Mouse (Mus musculus) forebrain, embryonic 12.5 days (tissue): ENCODE measurements around the gene Cd300lf. TPM values are rescaled to one million over a fixed set of nuclear protein-coding genes. Genes with fewer than 3 reads are reported as not detected.

Experiments
- ATAC-seq: fragments of 200-750 bp; cut with Nextera tagmentation; 2 replicates; pipeline ENCODE4 v1.8.0; 2017; ENCODE audit warnings: moderate TSS enrichment; ENCODE audit not compliant: low FRiP score
- H3K27ac ChIP-seq: fragments of 300-500 bp; sonication (generic); 2 replicates; pipeline ENCODE4 v1.5.1; 2016; ENCODE audit warnings: mild to moderate bottlenecking
- H3K27me3 ChIP-seq: fragments of 300-500 bp; sonication (generic); 2 replicates; pipeline ENCODE4 v1.6.1; 2016; ENCODE audit warnings: mild to moderate bottlenecking
- H3K36me3 ChIP-seq: fragments of 300-500 bp; sonication (generic); replicated peaks from 2 replicates; pipeline ENCODE4 v1.6.1; 2016; ENCODE audit warnings: mild to moderate bottlenecking
- H3K4me1 ChIP-seq: fragments of 300-500 bp; sonication (generic); 2 replicates; pipeline ENCODE4 v1.6.1; 2016
- H3K4me2 ChIP-seq: fragments of 300-500 bp; sonication (generic); 2 replicates; pipeline ENCODE4 v1.6.1; 2016; ENCODE audit warnings: mild to moderate bottlenecking, moderate library complexity
- H3K4me3 ChIP-seq: fragments of 300-500 bp; sonication (generic); replicated peaks from 2 replicates; pipeline ENCODE4 v1.5.1; 2016; ENCODE audit warnings: mild to moderate bottlenecking
- H3K9ac ChIP-seq: fragments of 300-500 bp; sonication (generic); 2 replicates; pipeline ENCODE4 v1.6.1; 2016; ENCODE audit warnings: mild to moderate bottlenecking
- H3K9me3 ChIP-seq: fragments of 300-500 bp; sonication (generic); 2 replicates; pipeline ENCODE4 v1.6.1; 2016
- WGBS: fragments of 180-500 bp; shearing (Covaris S2); methylation state at CpG from one replicate; pipeline ENCODE4 v1.1.7; 2016; 5-methylcytosine and 5-hydroxymethylcytosine counted together
- polyA plus RNA-seq: library from polyadenylated mRNA; unstranded; fragments of >200 nt; fragmentation: Nextera tagmentation; extraction: Ambion mirVana; gene quantifications from 2 replicates; pipeline ENCODE4 v1.2.1, GENCODE M21; 2016

Gene Cd300lf
- polyA plus RNA-seq, 1 experiment from 2014 or later = 0.19 TPM

DNA sequence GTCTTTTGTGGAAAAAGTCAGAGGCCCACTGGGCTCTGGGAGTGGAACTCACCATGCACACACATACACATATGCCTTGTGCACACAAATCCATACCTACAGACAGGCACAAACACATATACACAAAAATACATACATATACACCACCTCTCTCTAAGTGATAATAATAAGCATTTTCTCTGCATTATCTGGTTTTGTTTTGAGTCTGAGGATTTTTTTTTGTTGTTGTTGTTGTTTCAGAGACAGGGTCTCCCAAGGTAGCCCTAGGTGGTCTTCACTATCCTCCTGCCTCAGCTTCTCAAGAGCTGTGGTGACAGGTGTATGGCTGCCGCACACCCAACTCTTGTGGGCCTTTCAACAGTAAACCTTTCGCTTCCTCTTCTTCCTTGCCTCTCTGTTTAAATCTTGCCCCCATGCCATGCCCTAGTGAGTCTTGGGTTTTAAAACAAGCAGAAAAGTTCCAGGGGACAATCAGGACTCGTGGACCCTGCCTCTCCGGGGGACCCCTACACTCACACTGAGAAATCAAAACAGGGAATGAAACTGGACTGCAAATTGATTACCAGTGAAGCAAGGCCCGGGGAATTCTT lies 33.7 kb downstream of the Cd300lf start:
- 84% methylated on average over 5 of the region's 5 CpGs for WGBS
- Histone ChIP-seq H3K9me3 (no peaks in the 10 kb centered on the region), H3K4me3 (no peak overlapping the region), H3K27ac (no peak overlapping the region), H3K4me1 (no peaks in the 10 kb centered on the region), H3K4me2 (no peak overlapping the region), H3K27me3 (no peaks in the 10 kb centered on the region), H3K36me3 (no peaks in the 10 kb centered on the region), H3K9ac (no peak overlapping the region)
- no peak for ATAC-seq

- Histone ChIP-seq H3K27me3 (no peaks in the 10 kb centered on the region), H3K36me3 (no peaks in the 10 kb centered on the region), H3K9ac (no peak overlapping the region), H3K9me3 (no peaks in the 10 kb centered on the region), H3K4me1 (no peaks in the 10 kb centered on the region), H3K4me3 (no peak overlapping the region), H3K27ac (no peak overlapping the region), H3K4me2 (no peak overlapping the region)
- 74% methylated on average over 16 of the region's 16 CpGs for WGBS
- ATAC-seq = no peak
Measured at GRCm38 (mm10) chr11:115099241-115099840, 34.5 kb downstream of the Cd300lf start.

DNA sequence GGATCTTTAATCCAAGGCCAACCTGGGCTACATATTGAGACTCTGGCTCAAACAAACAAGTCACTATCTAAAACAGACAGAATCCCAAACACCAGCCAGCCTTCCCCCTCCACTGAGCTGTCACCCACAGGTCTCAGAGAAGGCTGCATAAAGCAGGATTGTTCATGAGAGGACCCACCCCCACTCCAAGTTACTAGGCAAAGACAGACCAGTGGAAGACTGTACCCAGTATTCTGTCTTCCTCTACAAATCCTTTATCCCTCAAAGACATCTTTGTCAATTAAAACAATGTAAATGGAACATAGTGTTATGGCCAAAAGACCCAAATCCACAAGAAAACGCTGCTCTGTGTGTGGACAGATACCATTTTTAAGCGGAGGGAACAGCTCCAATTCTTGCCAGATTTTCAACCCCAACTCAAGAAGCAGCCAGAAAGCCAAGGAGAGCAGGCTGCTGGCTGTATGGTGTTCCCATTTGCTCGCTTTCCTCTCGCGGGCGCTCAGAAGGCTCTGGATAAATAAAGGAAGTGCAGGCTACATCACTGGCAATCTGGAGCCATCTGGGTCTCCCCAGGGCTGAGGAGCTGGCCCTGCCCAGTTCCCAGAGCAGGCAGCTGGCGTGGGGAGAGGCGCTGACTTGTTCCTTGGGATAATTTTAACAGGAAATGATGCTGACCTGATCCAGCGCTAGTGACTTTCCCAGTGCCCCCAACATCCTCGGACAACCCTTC lies 35.4 kb downstream of the Cd300lf start:
- WGBS = 70% methylated on average over 10 of the region's 10 CpGs
- no peaks in the 10 kb centered on the region for H3K36me3 ChIP-seq

DNA sequence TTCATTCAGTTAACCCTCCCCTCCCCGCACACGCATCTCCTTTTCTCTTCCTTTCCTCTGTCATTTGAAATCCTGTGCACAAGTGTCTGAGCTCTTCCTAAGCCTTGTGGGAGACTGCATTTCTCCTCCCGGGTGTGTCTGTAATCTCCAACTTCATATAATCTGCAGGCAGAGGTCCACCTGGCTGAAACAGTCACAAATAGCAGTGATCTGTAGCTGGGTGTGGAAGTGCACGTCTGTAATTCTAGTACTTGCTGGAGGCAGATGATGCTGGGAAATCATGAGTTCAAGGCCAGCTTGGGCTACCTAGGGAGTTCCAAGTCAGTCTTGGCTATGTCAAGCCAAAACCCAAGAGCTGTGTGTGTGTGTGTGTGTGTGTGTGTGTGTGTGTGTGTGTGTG lies 41.7 kb downstream of the Cd300lf start:
- H3K4me1 ChIP-seq = peaks cover 12% of the 10 kb centered on the region
- no peak for ATAC-seq
- peaks cover 32% of the 10 kb centered on the region for H3K27me3 ChIP-seq
- H3K4me2 ChIP-seq = peak overlapping the region; percentile 55
- H3K27ac ChIP-seq = no peak overlapping the region
- H3K36me3 ChIP-seq = no peaks in the 10 kb centered on the region
- 14% methylated on average over 4 of the region's 4 CpGs for WGBS
- no peak overlapping the region for H3K9ac ChIP-seq
- peak overlapping the region; percentile 30; the same call in 1 of the 2 replicates for H3K4me3 ChIP-seq
- peaks cover 5% of the 10 kb centered on the region; the same call in 1 of the 2 replicates for H3K9me3 ChIP-seq

More for the DNA sequence above, 35.4 kb downstream of the Cd300lf start:
- no peak for ATAC-seq
- Histone ChIP-seq H3K9me3 (peaks cover 2% of the 10 kb centered on the region; the same call in 1 of the 2 replicates), H3K9ac (no peak overlapping the region), H3K4me2 (no peak overlapping the region), H3K4me3 (no peak overlapping the region), H3K27me3 (no peaks in the 10 kb centered on the region), H3K4me1 (no peaks in the 10 kb centered on the region), H3K27ac (no peak overlapping the region)

DNA sequence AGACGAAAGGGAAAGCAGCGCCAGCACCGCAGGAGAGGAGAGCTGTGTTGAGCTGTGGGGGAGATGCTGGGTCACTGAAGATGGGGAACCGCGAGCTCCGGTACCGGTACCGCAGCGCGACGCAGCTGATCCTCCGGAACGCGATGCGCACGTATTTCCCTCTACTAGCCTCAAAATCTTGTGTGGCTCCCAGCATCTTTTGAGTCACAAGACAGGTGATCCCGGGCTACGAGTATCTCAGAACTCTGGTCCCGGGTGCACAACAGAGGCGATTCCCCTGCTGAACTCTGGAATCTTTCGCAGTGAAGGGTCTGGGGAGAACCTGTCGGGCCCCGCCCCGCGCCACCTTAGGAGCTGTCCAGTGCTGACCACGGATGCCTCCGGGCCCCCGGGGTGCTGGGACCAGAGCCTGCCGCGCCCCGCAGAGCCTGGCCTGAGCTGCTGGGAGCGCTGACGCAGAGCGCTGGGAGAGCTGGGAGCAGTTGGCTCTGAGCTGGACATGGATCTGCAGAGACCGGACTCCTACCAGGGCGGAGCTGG lies 42.4 kb downstream of the Cd300lf start, which contains the start of gene Rab37:
Gene Rab37 (plus strand): TSS at position 70 of the 540 bp plus-strand sequence.
- Histone ChIP-seq H3K9me3 (peaks cover 5% of the 10 kb centered on the region; the same call in 1 of the 2 replicates), H3K4me3 (peak within 1 kb of the TSS; percentile 30), H3K27ac (no peak within 1 kb of the TSS), H3K4me1 (peaks cover 12% of the 10 kb centered on the region), H3K4me2 (peak within 1 kb of the TSS; percentile 55), H3K27me3 (peaks cover 32% of the 10 kb centered on the region), H3K36me3 (no peaks in the 10 kb centered on the region), H3K9ac (no peak within 1 kb of the TSS)
- WGBS = 1% methylated on average over 36 of the region's 36 CpGs
- ATAC-seq = no peak

GRCm38 (mm10) chr11:115089853-115090252 lies 43.9 kb downstream of the Cd300lf start:
- ATAC-seq = no peak
- H3K9me3 ChIP-seq = peaks cover 5% of the 10 kb centered on the region; the same call in 1 of the 2 replicates
- WGBS = 68% methylated on average over 6 of the region's 6 CpGs
- H3K27ac ChIP-seq = no peak overlapping the region
- H3K4me1 ChIP-seq = peaks cover 19% of the 10 kb centered on the region
- no peak overlapping the region for H3K9ac ChIP-seq
- H3K4me3 ChIP-seq = no peak overlapping the region
- no peak overlapping the region for H3K4me2 ChIP-seq
- no peaks in the 10 kb centered on the region for H3K36me3 ChIP-seq
- peaks cover 43% of the 10 kb centered on the region for H3K27me3 ChIP-seq

DNA sequence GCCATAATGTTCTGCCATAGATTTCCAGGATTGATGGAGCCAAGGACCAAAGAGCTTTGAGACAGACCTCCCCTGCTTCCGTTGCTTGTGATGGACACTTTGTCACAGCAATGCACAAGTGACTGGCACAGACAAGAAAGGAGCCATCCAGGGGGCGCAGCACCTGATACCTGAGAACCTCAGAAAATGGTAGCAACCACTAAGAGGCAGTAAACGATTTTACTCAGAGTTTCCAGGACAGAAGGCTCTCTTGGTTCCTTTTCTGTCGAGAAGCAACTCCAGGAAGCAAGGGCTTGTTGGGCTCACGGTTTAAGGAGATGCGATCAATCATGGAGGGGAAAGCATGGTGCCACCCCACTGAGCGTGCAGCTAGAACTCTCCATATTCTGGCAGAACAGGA lies 47.6 kb downstream of the Cd300lf start:
- Histone ChIP-seq H3K36me3 (no peaks in the 10 kb centered on the region), H3K27me3 (peaks cover 41% of the 10 kb centered on the region), H3K4me2 (no peak overlapping the region), H3K9ac (no peak overlapping the region), H3K27ac (no peak overlapping the region), H3K9me3 (no peaks in the 10 kb centered on the region), H3K4me3 (no peak overlapping the region), H3K4me1 (peaks cover 23% of the 10 kb centered on the region)
- no peak for ATAC-seq
- WGBS = 72% methylated on average over 7 of the region's 7 CpGs

DNA sequence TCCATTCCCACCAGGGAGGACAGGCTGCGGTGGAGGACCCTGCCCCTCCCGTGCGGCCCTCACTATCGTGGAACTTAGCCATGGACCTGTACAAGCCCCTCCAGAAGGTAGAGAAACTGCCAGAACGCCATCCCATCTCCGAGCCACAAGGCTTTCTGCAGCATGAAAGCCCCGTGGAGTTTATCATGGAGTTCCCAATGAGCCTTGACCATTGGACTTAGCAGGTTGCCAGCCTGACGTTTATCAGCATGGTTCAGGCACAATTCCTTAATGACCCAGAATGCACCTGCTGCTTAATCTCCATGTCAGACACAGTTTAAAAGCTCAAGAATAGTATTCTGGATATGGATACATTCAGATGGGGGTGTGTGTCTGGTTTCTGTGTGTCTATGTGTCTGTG lies 48.7 kb downstream of the Cd300lf start:
- H3K27ac ChIP-seq = no peak overlapping the region
- H3K4me3 ChIP-seq = no peak overlapping the region
- H3K9me3 ChIP-seq = no peaks in the 10 kb centered on the region
- H3K36me3 ChIP-seq = no peaks in the 10 kb centered on the region
- no peak overlapping the region for H3K4me2 ChIP-seq
- ATAC-seq = no peak
- peaks cover 30% of the 10 kb centered on the region for H3K27me3 ChIP-seq
- 53% methylated on average over 8 of the region's 8 CpGs for WGBS
- no peak overlapping the region for H3K9ac ChIP-seq
- peaks cover 21% of the 10 kb centered on the region for H3K4me1 ChIP-seq

DNA sequence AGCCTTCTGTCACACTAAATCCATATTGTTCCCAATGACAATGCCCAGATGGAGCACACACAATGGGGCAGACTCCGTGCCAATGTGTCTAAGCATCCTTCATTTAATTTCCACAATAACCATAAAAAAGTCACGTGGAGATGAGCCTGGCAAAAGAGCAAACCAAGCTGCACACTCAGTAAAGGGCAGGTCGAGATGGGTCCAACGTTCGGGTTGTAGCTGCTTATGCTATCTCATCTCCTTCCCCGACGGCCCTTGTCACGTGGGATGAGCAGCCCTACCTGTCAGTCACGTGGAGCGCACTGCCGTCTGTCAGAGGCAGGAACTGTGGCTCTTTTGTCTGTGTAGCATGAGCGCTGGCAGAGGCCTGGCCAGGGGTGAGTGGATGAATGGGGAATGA lies 49.2 kb downstream of the Cd300lf start:
- H3K9ac ChIP-seq = no peak overlapping the region
- ATAC-seq = peak; percentile 41; the same call in 1 of the 2 replicates
- H3K9me3 ChIP-seq = no peaks in the 10 kb centered on the region
- H3K27me3 ChIP-seq = peaks cover 30% of the 10 kb centered on the region
- H3K4me3 ChIP-seq = no peak overlapping the region
- H3K4me1 ChIP-seq = peaks cover 21% of the 10 kb centered on the region
- WGBS = 25% methylated on average over 12 of the region's 12 CpGs
- no peaks in the 10 kb centered on the region for H3K36me3 ChIP-seq
- H3K4me2 ChIP-seq = no peak overlapping the region; the same call in 1 of the 2 replicates
- no peak overlapping the region for H3K27ac ChIP-seq

DNA sequence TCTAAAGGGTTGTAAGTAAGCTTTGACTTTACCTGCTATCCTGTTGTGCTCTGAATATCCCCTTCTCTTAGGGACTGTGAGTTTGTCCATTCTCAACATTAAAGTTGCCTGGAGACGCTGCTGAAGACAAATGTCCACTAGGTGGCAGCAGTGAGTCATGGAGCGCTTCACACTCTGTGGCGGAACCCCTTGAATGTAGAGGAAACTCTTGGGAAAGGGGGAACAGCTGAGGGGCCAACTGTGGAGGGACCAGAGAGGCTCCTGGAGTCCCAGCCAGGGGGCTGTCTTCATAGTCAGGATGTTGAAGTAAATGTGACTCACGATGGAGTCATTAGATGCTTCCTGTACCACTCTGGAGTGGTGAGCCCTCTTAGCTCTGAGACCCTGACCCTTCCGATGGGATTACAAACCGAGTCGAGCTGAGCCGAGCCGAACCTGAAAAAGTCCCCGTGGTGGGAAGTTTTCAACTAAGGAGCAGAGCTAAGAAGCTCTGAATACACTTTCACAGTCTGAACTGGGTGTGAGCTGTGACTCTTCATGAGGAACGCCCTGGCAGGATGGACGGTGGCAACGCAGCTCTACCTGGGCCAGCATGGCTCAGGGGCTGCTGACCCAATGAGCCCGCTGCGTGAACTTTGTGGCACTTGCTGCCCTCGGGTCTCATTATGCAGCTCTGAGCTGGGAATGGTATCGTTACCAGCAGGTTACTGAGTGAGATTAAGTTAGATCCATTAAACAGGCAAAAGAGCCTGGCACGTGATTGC lies 50.2 kb downstream of the Cd300lf start:
- Histone ChIP-seq H3K36me3 (no peaks in the 10 kb centered on the region), H3K27me3 (peaks cover 30% of the 10 kb centered on the region), H3K4me2 (no peak overlapping the region), H3K9ac (no peak overlapping the region), H3K9me3 (no peaks in the 10 kb centered on the region), H3K4me1 (peaks cover 21% of the 10 kb centered on the region), H3K4me3 (no peak overlapping the region), H3K27ac (no peak overlapping the region)
- ATAC-seq = peak; percentile 49; the same call in 1 of the 2 replicates
- 44% methylated on average over 18 of the region's 18 CpGs for WGBS

DNA sequence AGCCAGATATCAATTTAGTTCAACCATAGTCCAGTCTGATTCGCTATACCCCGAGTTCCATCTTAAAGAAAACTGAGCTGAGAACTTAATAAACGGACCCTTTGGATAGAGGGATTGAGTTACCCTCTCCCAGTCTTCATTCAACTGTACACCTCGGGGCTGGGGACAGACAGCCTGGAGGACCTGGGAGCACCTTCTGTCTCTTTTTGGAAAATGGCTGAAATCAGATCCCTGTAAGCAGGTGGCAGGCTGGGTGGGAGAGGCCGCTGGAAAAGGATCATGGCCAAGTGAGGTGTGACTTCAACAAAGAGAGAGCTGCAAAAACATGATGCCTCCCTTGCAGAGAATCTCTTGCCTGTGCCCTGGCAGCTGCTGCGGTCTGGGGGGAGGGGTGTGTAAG lies 51.6 kb downstream of the Cd300lf start:
- no peak overlapping the region for H3K4me3 ChIP-seq
- H3K36me3 ChIP-seq = no peaks in the 10 kb centered on the region
- H3K27ac ChIP-seq = no peak overlapping the region
- no peak for ATAC-seq
- H3K27me3 ChIP-seq = peaks cover 30% of the 10 kb centered on the region
- peaks cover 21% of the 10 kb centered on the region for H3K4me1 ChIP-seq
- H3K4me2 ChIP-seq = no peak overlapping the region
- no peak overlapping the region for H3K9ac ChIP-seq
- WGBS = 75% methylated on average over 6 of the region's 6 CpGs
- no peaks in the 10 kb centered on the region for H3K9me3 ChIP-seq

- 72% methylated on average over 3 of the region's 3 CpGs for WGBS
- Histone ChIP-seq H3K4me3 (no peak overlapping the region), H3K9ac (no peak overlapping the region), H3K27ac (no peak overlapping the region), H3K4me2 (no peak overlapping the region), H3K9me3 (no peaks in the 10 kb centered on the region), H3K36me3 (no peaks in the 10 kb centered on the region), H3K27me3 (peaks cover 30% of the 10 kb centered on the region), H3K4me1 (peaks cover 21% of the 10 kb centered on the region)
- no peak for ATAC-seq
Measured at GRCm38 (mm10) chr11:115081373-115081772, 52.4 kb downstream of the Cd300lf start.
